Mouse (Mus musculus) cerebellum, adult 9-11 months (tissue): ENCODE data around the gene Nr2e3.
A peak's percentile ranks its signal among the peaks of the same experiment; 100 is the strongest.
"Not testable (repeated sequence)": the region's sequence is repeated elsewhere in the genome, so short reads cannot be mapped to it uniquely, and the experiment has no call there.

Experiments used
- DNase-seq: peaks from one replicate; pipeline ENCODE4 v3.0.0; 2022

Gene Nr2e3

DNA sequence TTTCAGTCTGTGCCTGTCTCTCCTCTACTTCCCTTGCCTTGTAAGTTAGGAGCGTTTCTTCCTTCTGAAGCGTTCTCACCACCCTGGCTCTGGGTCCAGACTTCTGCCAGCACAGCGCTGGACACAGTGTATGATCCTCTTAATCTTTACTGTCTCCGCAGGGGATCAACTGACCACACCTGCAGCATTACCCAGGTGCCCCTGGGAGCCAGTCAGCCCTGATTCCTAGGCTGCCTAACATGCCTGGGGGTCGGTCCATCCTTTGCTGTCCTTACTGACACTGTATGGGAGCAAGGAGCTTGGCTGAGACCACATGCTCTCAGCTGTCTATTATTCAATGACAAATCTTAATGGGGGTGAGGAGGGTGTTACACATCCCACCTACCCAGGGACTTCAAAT, 10.5 kb downstream of the Nr2e3 start:
- DNase-seq, result no peak

DNA sequence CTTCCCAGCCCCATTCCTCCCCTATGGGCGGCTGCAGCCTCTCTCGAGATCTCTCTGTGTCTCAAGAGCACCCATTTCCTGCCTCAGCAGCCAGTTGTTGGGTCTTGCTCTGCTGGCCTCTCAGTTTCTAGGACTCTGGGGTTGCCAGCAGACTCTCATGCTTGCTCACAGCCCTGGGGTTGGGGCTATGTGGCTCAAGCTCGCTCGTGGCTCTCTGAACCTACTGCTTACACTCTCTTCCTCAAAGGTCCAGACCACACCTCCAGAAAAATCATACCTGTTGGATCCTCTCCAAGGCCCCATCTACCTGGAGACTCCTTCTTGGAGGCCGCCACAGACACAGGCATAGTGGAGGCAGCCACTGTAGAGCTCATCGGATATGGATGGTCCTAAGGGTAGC, 10.9 kb downstream of the Nr2e3 start:
- DNase-seq, result no peak

- DNase-seq, result peak; percentile 8
Measured at GRCm38 (mm10) chr9:59948691-59949250, 11.7 kb downstream of the Nr2e3 start.

DNA sequence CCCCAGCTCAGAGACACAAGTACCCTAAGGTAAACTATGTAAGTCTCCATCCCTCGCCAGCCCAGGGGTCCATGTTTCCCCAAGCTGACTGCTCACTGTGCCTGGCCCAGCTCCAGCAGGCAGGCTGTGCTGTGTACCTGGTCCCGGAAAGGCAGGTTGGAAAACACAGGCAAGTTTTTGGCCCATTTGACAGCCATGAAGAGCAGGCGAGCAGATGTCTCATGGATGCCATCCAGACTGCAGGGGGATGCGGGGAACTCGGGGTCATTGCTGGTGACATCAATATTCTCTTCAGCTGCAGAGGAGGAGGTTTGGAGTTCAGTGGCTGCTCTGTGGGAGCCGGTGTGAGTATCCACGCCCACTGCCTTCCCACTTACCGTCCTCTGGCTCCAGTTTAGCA, 12.2 kb downstream of the Nr2e3 start:
- DNase-seq, result no peak

GRCm38 (mm10) chr9:59947271-59947670, 13.2 kb downstream of the Nr2e3 start:
- DNase-seq, result no peak

DNA sequence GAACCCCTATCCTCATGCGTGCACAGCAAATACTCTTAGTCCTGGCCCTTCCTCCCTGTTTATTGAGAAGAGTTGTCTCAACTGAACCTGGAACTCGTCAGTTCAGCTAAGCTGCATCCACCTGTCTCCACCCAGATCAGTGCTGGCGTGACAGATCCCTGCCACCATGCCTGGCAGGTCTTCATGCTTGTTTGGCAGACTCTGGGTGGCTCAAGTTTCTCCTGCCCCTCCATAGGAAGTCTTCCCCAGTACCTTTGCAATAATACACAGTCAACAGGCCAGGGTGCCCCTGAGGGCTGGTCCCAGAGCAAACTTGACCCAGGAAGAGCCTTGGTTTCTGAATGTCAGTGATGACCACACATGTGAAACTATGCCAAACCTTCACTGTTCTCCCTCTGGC, 15.2 kb downstream of the Nr2e3 start:
- no peak for DNase-seq

DNA sequence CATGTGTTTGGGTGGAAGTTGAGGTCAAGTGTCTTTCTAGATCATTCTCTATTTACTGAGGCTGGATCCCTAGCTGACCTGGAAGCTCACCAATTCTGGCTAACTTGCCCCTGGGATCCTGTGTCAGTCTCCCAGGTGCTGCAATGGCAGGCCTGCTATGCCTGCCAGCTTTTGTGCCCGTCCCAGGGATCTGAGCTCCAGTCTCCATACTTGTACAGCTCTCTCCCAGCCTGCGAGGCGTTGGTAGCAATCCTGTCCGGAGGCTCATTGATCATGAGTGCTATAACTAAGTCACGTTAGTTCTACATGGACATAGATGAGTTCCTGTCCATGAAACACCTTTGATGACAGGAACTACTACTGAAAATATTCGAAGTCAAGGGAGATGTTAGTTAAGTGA, 16.6 kb downstream of the Nr2e3 start:
- no peak for DNase-seq

- DNase-seq, result no peak
Measured at GRCm38 (mm10) chr9:59942501-59943085, 17.9 kb downstream of the Nr2e3 start.

DNA sequence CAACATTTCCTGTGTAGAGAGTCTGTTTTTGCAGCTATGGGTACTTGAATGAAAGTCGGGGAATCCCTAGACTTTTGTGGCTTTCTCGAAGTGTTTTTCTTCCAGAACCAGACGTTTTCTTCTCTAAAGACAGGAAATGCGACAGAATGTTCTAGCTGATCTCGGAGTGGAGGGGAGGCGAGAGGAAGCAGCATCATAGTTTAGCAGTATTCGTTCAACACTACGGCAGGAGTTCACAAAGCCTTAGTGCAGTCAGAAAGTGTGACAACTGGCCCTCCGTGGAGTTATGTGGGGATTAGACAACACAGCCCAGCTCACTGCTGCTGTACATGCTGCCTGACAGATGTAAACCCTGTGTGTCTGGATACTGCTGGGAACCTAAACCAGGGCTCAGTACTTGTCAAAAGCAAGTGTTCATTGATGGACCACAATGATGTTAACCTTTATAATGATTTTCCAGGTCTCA, 18.5 kb downstream of the Nr2e3 start:
- no peak for DNase-seq

GRCm38 (mm10) chr9:59940913-59941884, 19.3 kb downstream of the Nr2e3 start:
- DNase-seq, result no peak

GRCm38 (mm10) chr9:59939691-59940090, 20.8 kb downstream of the Nr2e3 start:
- no peak for DNase-seq

- DNase-seq, result no peak
Measured at GRCm38 (mm10) chr9:59938529-59938928, 21.9 kb downstream of the Nr2e3 start.

GRCm38 (mm10) chr9:59935866-59936265, 24.6 kb downstream of the Nr2e3 start:
- not testable (repeated sequence) for DNase-seq

DNA sequence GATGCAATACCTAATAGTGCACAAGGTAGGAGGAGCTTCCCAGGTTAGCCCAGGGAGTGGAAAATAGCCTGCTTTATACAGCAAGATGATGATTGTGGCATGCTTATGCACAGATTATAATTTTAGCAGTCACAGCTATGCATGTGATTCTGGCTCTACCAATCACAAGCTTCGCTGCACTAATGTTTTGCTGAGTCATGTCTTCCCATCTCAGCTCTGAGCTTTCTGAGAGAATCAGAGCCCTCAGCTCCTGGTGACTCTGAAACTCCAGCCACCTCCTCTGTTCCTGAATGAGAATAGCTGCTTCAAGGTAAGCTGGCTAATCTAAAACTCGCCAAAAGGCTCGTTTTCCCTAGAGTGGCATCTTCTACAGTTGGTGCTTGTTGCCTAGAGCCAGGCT, 30.2 kb downstream of the Nr2e3 start:
- no peak for DNase-seq

- no peak for DNase-seq
Measured at GRCm38 (mm10) chr9:59914761-59915160, 45.7 kb downstream of the Nr2e3 start.

DNA sequence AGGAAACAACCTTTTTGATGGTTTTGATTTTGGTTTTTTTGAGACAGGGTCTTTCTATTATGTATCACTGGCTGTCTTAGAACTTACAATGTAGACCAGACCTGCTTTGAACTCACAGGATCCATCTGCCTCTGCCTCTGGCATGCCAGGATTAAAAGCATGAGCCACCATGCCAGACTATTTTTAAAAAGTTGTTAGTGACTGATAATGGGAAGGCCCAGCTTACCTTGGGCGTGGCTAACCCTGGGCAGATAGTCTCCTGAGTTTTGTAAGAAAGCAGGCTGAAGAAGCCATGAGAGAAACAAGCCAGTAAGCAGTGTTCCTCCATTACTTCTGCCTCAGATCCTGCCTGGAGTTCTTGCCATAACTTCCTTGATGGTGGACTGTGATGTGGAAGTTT, 57.1 kb downstream of the Nr2e3 start:
- no peak for DNase-seq
